Mouse (Mus musculus) G1E (cell line): Measurements from ENCODE around the gene Cacna1a.

Source experiments
- CTCF ChIP-seq: IDR thresholded peaks from 2 replicates; pipeline ENCODE4 v1.5.1; 2012; ENCODE audit warnings: low read depth, low read length, inconsistent platforms, mixed read lengths
- POLR2AphosphoS5 ChIP-seq: IDR thresholded peaks from 2 replicates; pipeline ENCODE4 v1.6.1; 2012; ENCODE audit warnings: low read depth, low read length, inconsistent platforms; ENCODE audit not compliant: insufficient replicate concordance
- TAL1 ChIP-seq: conservative IDR thresholded peaks from 2 replicates; pipeline ENCODE4 v1.6.1; 2012; ENCODE audit warnings: low read depth, low read length, inconsistent platforms, mixed read lengths

GRCm38 (mm10) chr8:84634849-84635304 is 246.6 kb downstream of the Cacna1a start:
- TF ChIP-seq CTCF (no peak), POLR2AphosphoS5 (no peak), TAL1 (no peak)
